In genomic region chr6:41027053-41027452, GRCm38 (mm10) we compare ENCODE assay signal across 11 mouse cellular contexts. TPM values are rescaled to one million over a fixed set of nuclear protein-coding genes. Genes with fewer than 3 reads are reported as not detected.
DNase-seq lines count a peak whose midpoint lies in the region; ATAC-seq and TF ChIP-seq lines count a peak whose summit lies in the region.
"Had no signal": no experiment of that assay in that cellular context is flagged by ENCODE, and none has a peak within 500 bp of the region (broad histone marks: within the 10 kb centered on the region; RNA-seq: fewer than 3 reads in every experiment).

No protein-coding gene starts in this region.

- no peak overlapping the region for H3K4me3 ChIP-seq in liver, adult 2 months (ENCODE audit: insufficient read depth, low read depth, low read length)
- H3K4me3 ChIP-seq in liver, embryonic 11.5 days (ENCODE audit: low read depth, low read length) = no peak overlapping the region
- no peak overlapping the region for H3K4me3 ChIP-seq in heart, embryonic 13.5 days
- no peak overlapping the region for H3K4me3 ChIP-seq in forebrain, embryonic 12.5 days (replicated peaks)
- H3K4me3 ChIP-seq: hindbrain, embryonic 15.5 days; midbrain, embryonic 15.5 days had no signal

- no peak for ATAC-seq in liver, embryonic 11.5 days (replicated peaks; ENCODE audit: low FRiP score)
- ATAC-seq in heart, embryonic 13.5 days (ENCODE audit: extremely low read depth, insufficient number of reproducible peaks, low FRiP score, low TSS enrichment) = no peak
- ATAC-seq in forebrain, embryonic 12.5 days (ENCODE audit: low FRiP score) = no peak
- ATAC-seq: midbrain, embryonic 15.5 days had no signal

- no peak for TF ChIP-seq POLR2A in liver, adult 2 months (IDR thresholded peaks at IDR 0.05; ENCODE audit: extremely low read depth, insufficient read depth, low read length)

- no peaks in the 10 kb centered on the region for H3K79me2 ChIP-seq in liver, adult 2 months (ENCODE audit: control insufficient read depth, insufficient read depth, low read length)

- no peak overlapping the region for H3K4me2 ChIP-seq in liver, embryonic 11.5 days
- no peak overlapping the region for H3K4me2 ChIP-seq in heart, embryonic 13.5 days
- no peak overlapping the region for H3K4me2 ChIP-seq in forebrain, embryonic 12.5 days
- H3K4me2 ChIP-seq: hindbrain, embryonic 15.5 days; midbrain, embryonic 15.5 days had no signal

- no peak for TF ChIP-seq CTCF in liver, adult 2 months (IDR thresholded peaks at IDR 0.05; ENCODE audit: low read depth, low read length)

- 61% methylated on average over 2 of the region's 2 CpGs for WGBS in liver, adult 2 months
- 44% methylated on average over 2 of the region's 2 CpGs for WGBS in liver, embryonic 11.5 days
- 30% methylated on average over 2 of the region's 2 CpGs for WGBS in heart, embryonic 13.5 days
- WGBS in forebrain, embryonic 12.5 days = 49% methylated on average over 2 of the region's 2 CpGs

- peaks cover 2% of the 10 kb centered on the region; the same call in 1 of the 2 replicates for H3K4me1 ChIP-seq in liver, adult 2 months (ENCODE audit: control insufficient read depth, insufficient read depth, low read length)
- no peaks in the 10 kb centered on the region for H3K4me1 ChIP-seq in liver, embryonic 11.5 days (replicated peaks; ENCODE audit: control insufficient read depth, insufficient read depth, low read length)
- peaks cover 9% of the 10 kb centered on the region for H3K4me1 ChIP-seq in heart, embryonic 13.5 days
- H3K4me1 ChIP-seq in forebrain, embryonic 12.5 days = no peaks in the 10 kb centered on the region
- H3K4me1 ChIP-seq: hindbrain, embryonic 15.5 days; midbrain, embryonic 15.5 days had no signal

- H3K27ac ChIP-seq in liver, adult 2 months (replicated peaks; ENCODE audit: insufficient read depth, low read depth, low read length) = no peak overlapping the region
- H3K27ac ChIP-seq in liver, embryonic 11.5 days (ENCODE audit: low read depth, low read length) = no peak overlapping the region
- H3K27ac ChIP-seq in heart, embryonic 13.5 days (replicated peaks) = 0 out of 2 replicates have a peak overlapping the region, but pooled peaks have one; percentile 12
- no peak overlapping the region for H3K27ac ChIP-seq in forebrain, embryonic 12.5 days
- H3K27ac ChIP-seq: hindbrain, embryonic 15.5 days; midbrain, embryonic 15.5 days had no signal

- H3K27me3 ChIP-seq in liver, adult 2 months (ENCODE audit: control insufficient read depth, insufficient read depth, low read length) = no peaks in the 10 kb centered on the region
- no peaks in the 10 kb centered on the region for H3K27me3 ChIP-seq in liver, embryonic 11.5 days (replicated peaks; ENCODE audit: control insufficient read depth, insufficient read depth, low read length)
- H3K27me3 ChIP-seq in heart, embryonic 13.5 days (replicated peaks) = no peaks in the 10 kb centered on the region
- no peaks in the 10 kb centered on the region for H3K27me3 ChIP-seq in forebrain, embryonic 12.5 days
- H3K27me3 ChIP-seq: hindbrain, embryonic 15.5 days; midbrain, embryonic 15.5 days had no signal

- no peak overlapping the region for H3K9ac ChIP-seq in liver, adult 2 months (ENCODE audit: low read depth, low read length)
- H3K9ac ChIP-seq in liver, embryonic 11.5 days (ENCODE audit: low read depth, low read length) = no peak overlapping the region
- no peak overlapping the region for H3K9ac ChIP-seq in heart, embryonic 13.5 days
- no peak overlapping the region for H3K9ac ChIP-seq in forebrain, embryonic 12.5 days
- H3K9ac ChIP-seq: hindbrain, embryonic 15.5 days; midbrain, embryonic 15.5 days had no signal

- DNase-seq in liver, adult 2 months (ENCODE audit: extremely low read depth, low read depth, low spot score) = peak; percentile 9
- no peak for DNase-seq in liver, embryonic 11.5 days (ENCODE audit: low spot score)
- DNase-seq in adipocyte (ENCODE audit: low spot score) = peak; percentile 72
- peak; percentile 1 to 9 for DNase-seq in kidney, postnatal 36 days
- no peak for DNase-seq in adrenal gland, postnatal 14 days
- DNase-seq: thymus, postnatal 4 days had no signal

- no peaks in the 10 kb centered on the region for H3K36me3 ChIP-seq in liver, adult 2 months (ENCODE audit: control insufficient read depth, insufficient read depth, low read length)
- H3K36me3 ChIP-seq in liver, embryonic 11.5 days (ENCODE audit: control insufficient read depth, insufficient read depth, low read length) = no peaks in the 10 kb centered on the region
- no peaks in the 10 kb centered on the region for H3K36me3 ChIP-seq in heart, embryonic 13.5 days
- H3K36me3 ChIP-seq in forebrain, embryonic 12.5 days (replicated peaks) = no peaks in the 10 kb centered on the region
- H3K36me3 ChIP-seq: hindbrain, embryonic 15.5 days; midbrain, embryonic 15.5 days had no signal

- no peaks in the 10 kb centered on the region for H3K9me3 ChIP-seq in liver, embryonic 11.5 days (ENCODE audit: control insufficient read depth, low read length)
- no peaks in the 10 kb centered on the region for H3K9me3 ChIP-seq in heart, embryonic 13.5 days
- no peaks in the 10 kb centered on the region for H3K9me3 ChIP-seq in forebrain, embryonic 12.5 days
- H3K9me3 ChIP-seq: hindbrain, embryonic 15.5 days; midbrain, embryonic 15.5 days had no signal

RNA-seq across cellular contexts. Expression of gene 2210010C04Rik, which starts 8.3 kb away (rescaled TPM):
- total RNA-seq in liver, adult 2 months (2014; rRNA removed) = 8.5 and 43.8 TPM in 2 replicates
- 0.22 and 0.25 TPM in 2 replicates for polyA plus RNA-seq in liver, adult 2 months (2012; rRNA removed)
- polyA plus RNA-seq in liver, embryonic 11.5 days (2014; fragmentation: Nextera tagmentation; extraction: Ambion mirVana) = not detected in 2 replicates
- not detected in 2 replicates for polyA plus RNA-seq in heart, embryonic 13.5 days (2015; fragmentation: Nextera tagmentation; extraction: Ambion mirVana)
- polyA plus RNA-seq in forebrain, embryonic 12.5 days (2016; fragmentation: Nextera tagmentation; extraction: Ambion mirVana) = not detected in 2 replicates
- not detected in 2 replicates for total RNA-seq in adrenal gland, postnatal 14 days (2021)
- polyA plus RNA-seq: hindbrain, embryonic 15.5 days; midbrain, embryonic 15.5 days had no signal

RNA-seq across cellular contexts. Expression of gene Gm2663, which starts 27.8 kb away (rescaled TPM):
- total RNA-seq in liver, adult 2 months (2014; rRNA removed) = not detected in 2 replicates
- not detected in 2 replicates for polyA plus RNA-seq in liver, adult 2 months (2012; rRNA removed)
- polyA plus RNA-seq in liver, embryonic 11.5 days (2014; fragmentation: Nextera tagmentation; extraction: Ambion mirVana) = not detected in 2 replicates
- polyA plus RNA-seq in heart, embryonic 13.5 days (2015; fragmentation: Nextera tagmentation; extraction: Ambion mirVana) = 0.40 TPM in 1 of 2 replicates, not detected in the other
- not detected in 2 replicates for polyA plus RNA-seq in forebrain, embryonic 12.5 days (2016; fragmentation: Nextera tagmentation; extraction: Ambion mirVana)
- not detected in 2 replicates for total RNA-seq in adrenal gland, postnatal 14 days (2021)
- polyA plus RNA-seq: hindbrain, embryonic 15.5 days; limb, embryonic 14.5 days; midbrain, embryonic 15.5 days had no signal

Comparison
In these comparisons a context has a peak if more than half of its experiments do, and no peak if none do; other contexts are left out.
1. DNase-seq: peak in liver, adult 2 months (single experiment), adipocyte (single experiment) and kidney, postnatal 36 days (2 of 2); none in liver, embryonic 11.5 days (single experiment) and adrenal gland, postnatal 14 days (single experiment).